Mouse (Mus musculus): ENCODE results near the gene Sox5.

Gene Sox5

GRCm38 (mm10) chr6:144491761-144492415, 289.9 kb downstream of the Sox5 start:
- DNase-seq (ENCODE audit: low read depth, low spot score) = no peak

- DNase-seq (ENCODE audit: low read depth, low spot score) = no peak
Observed at GRCm38 (mm10) chr6:144490896-144491295, 290.9 kb downstream of the Sox5 start.

- DNase-seq (ENCODE audit: low read depth, low spot score) = no peak
Observed at GRCm38 (mm10) chr6:144485578-144485977, 296.2 kb downstream of the Sox5 start.

GRCm38 (mm10) chr6:144483166-144483565, 298.6 kb downstream of the Sox5 start:
- DNase-seq (ENCODE audit: low read depth, low spot score) = no peak

GRCm38 (mm10) chr6:144480648-144481528, 300.9 kb downstream of the Sox5 start:
- no peak for DNase-seq (ENCODE audit: low read depth, low spot score)

- DNase-seq (ENCODE audit: low read depth, low spot score) = no peak
Observed at GRCm38 (mm10) chr6:144479861-144480260, 301.9 kb downstream of the Sox5 start.

GRCm38 (mm10) chr6:144477287-144478064, 304.3 kb downstream of the Sox5 start:
- no peak for DNase-seq (ENCODE audit: low read depth, low spot score)

- no peak for DNase-seq (ENCODE audit: low read depth, low spot score)
Observed at GRCm38 (mm10) chr6:144473437-144473836, 308.3 kb downstream of the Sox5 start.

- DNase-seq (ENCODE audit: low read depth, low spot score) = no peak
Observed at GRCm38 (mm10) chr6:144472089-144472900, 309.5 kb downstream of the Sox5 start.

GRCm38 (mm10) chr6:144466711-144467110, 315.1 kb downstream of the Sox5 start:
- no peak for DNase-seq (ENCODE audit: low read depth, low spot score)

- DNase-seq (ENCODE audit: low read depth, low spot score) = no peak
Observed at GRCm38 (mm10) chr6:144463691-144464090, 318.1 kb downstream of the Sox5 start.

GRCm38 (mm10) chr6:144463274-144463673, 318.5 kb downstream of the Sox5 start:
- no peak for DNase-seq (ENCODE audit: low read depth, low spot score)

GRCm38 (mm10) chr6:144459486-144459885, 322.3 kb downstream of the Sox5 start:
- no peak for DNase-seq (ENCODE audit: low read depth, low spot score)

GRCm38 (mm10) chr6:144457500-144457899, 324.3 kb downstream of the Sox5 start:
- DNase-seq (ENCODE audit: low read depth, low spot score) = no peak

- no peak for DNase-seq (ENCODE audit: low read depth, low spot score)
Observed at GRCm38 (mm10) chr6:144454291-144455276, 327.2 kb downstream of the Sox5 start.

- no peak for DNase-seq (ENCODE audit: low read depth, low spot score)
Observed at GRCm38 (mm10) chr6:144453605-144454004, 328.2 kb downstream of the Sox5 start.

- no peak for DNase-seq (ENCODE audit: low read depth, low spot score)
Observed at GRCm38 (mm10) chr6:144453147-144453546, 328.6 kb downstream of the Sox5 start.

GRCm38 (mm10) chr6:144452200-144452977, 329.4 kb downstream of the Sox5 start:
- DNase-seq (ENCODE audit: low read depth, low spot score) = no peak

GRCm38 (mm10) chr6:144451631-144452030, 330.1 kb downstream of the Sox5 start:
- no peak for DNase-seq (ENCODE audit: low read depth, low spot score)

All from skeletal muscle tissue, adult 2 months (tissue).